Mouse (Mus musculus): ENCODE data around the gene Eno2.

Gene Eno2

GRCm38 (mm10) chr6:124767920-124768703 lies 1.4 kb downstream of the Eno2 start:
- in situ Hi-C loops (cut with MboI; ENCODE audit: low sequenced_read_pairs): no loop called here

GRCm38 (mm10) chr6:124767536-124767919 lies 1.9 kb downstream of the Eno2 start:
- in situ Hi-C loops (cut with MboI; ENCODE audit: low sequenced_read_pairs): no loop called here

- in situ Hi-C loops (cut with MboI; ENCODE audit: low sequenced_read_pairs): no loop called here
Measured at GRCm38 (mm10) chr6:124765951-124766350, 3.5 kb downstream of the Eno2 start.

GRCm38 (mm10) chr6:124759259-124759658 lies 10.2 kb downstream of the Eno2 start:
- in situ Hi-C loops (cut with MboI; ENCODE audit: low sequenced_read_pairs): no loop called here

- in situ Hi-C loops (cut with MboI; ENCODE audit: low sequenced_read_pairs): no loop called here
Measured at GRCm38 (mm10) chr6:124758849-124759232, 10.6 kb downstream of the Eno2 start.

- in situ Hi-C loops (cut with MboI; ENCODE audit: low sequenced_read_pairs): no loop called here
Measured at GRCm38 (mm10) chr6:124757909-124758848, 11.3 kb downstream of the Eno2 start.

- in situ Hi-C loops (cut with MboI; ENCODE audit: low sequenced_read_pairs): no loop called here
Measured at GRCm38 (mm10) chr6:124757351-124757880, 12.1 kb downstream of the Eno2 start.

- in situ Hi-C loops (cut with MboI; ENCODE audit: low sequenced_read_pairs): no loop called here
Measured at GRCm38 (mm10) chr6:124756652-124757350, 12.7 kb downstream of the Eno2 start.

- in situ Hi-C loops (cut with MboI; ENCODE audit: low sequenced_read_pairs): no loop called here
Measured at GRCm38 (mm10) chr6:124755831-124756595, 13.5 kb downstream of the Eno2 start, which contains the start of the genes Gm45234 and Atn1. TSS of gene Gm45234 (minus strand) at chr6:124756021. TSS of gene Atn1 (minus strand) at chr6:124756524.

- in situ Hi-C loops (cut with MboI; ENCODE audit: low sequenced_read_pairs): no loop called here
Measured at GRCm38 (mm10) chr6:124755306-124755705, 14.2 kb downstream of the Eno2 start.

- in situ Hi-C loops (cut with MboI; ENCODE audit: low sequenced_read_pairs): no loop called here
Measured at GRCm38 (mm10) chr6:124753861-124754260, 15.6 kb downstream of the Eno2 start.

- in situ Hi-C loops (cut with MboI; ENCODE audit: low sequenced_read_pairs): no loop called here
Measured at GRCm38 (mm10) chr6:124750405-124750804, 19.1 kb downstream of the Eno2 start.

- in situ Hi-C loops (cut with MboI; ENCODE audit: low sequenced_read_pairs): no loop called here
Measured at GRCm38 (mm10) chr6:124746654-124747632, 22.5 kb downstream of the Eno2 start.

GRCm38 (mm10) chr6:124746296-124746605 lies 23.2 kb downstream of the Eno2 start:
- in situ Hi-C loops (cut with MboI; ENCODE audit: low sequenced_read_pairs): no loop called here

GRCm38 (mm10) chr6:124745490-124746295 lies 23.8 kb downstream of the Eno2 start:
- in situ Hi-C loops (cut with MboI; ENCODE audit: low sequenced_read_pairs): no loop called here

GRCm38 (mm10) chr6:124744755-124745321 lies 24.6 kb downstream of the Eno2 start:
- in situ Hi-C loops (cut with MboI; ENCODE audit: low sequenced_read_pairs): no loop called here

- in situ Hi-C loops (cut with MboI; ENCODE audit: low sequenced_read_pairs): no loop called here
Measured at GRCm38 (mm10) chr6:124743647-124744046, 25.8 kb downstream of the Eno2 start.

Data from CH12F3 (cell line).